Mouse (Mus musculus): ENCODE measurements at regions not wholly inside any gene's neighbourhood (a gene's known extent, or its start where the extent isn't known, plus 50 kb on each side); places are given as distances from the start of the nearest gene placed in this dataset.

- Histone ChIP-seq H3K36me3 (no peaks in the 10 kb centered on the region), H3K4me2 (replicated peaks) (peak overlapping the region; percentile 39), H3K4me3 (no peak overlapping the region), H3K9me3 (no peaks in the 10 kb centered on the region), H3K4me1 (peaks cover 23% of the 10 kb centered on the region), H3K27me3 (replicated peaks) (0 out of 2 replicates have a peak, but pooled peaks cover 3% of the 10 kb centered on the region), H3K9ac (no peak overlapping the region), H3K27ac (peak overlapping the region; percentile 23; the same call in 1 of the 2 replicates)
- ATAC-seq (ENCODE audit: low FRiP score, low read depth): peak; percentile 85
- 23% methylated on average over 9 of the region's 9 CpGs for WGBS
Measured at GRCm38 (mm10) chr9:59189141-59189540, 102.2 kb upstream of the Adpgk start.

- Histone ChIP-seq H3K27ac (no peak overlapping the region), H3K4me3 (no peak overlapping the region), H3K9me3 (no peaks in the 10 kb centered on the region), H3K4me2 (replicated peaks) (peak overlapping the region; percentile 39; the same call in 1 of the 2 replicates), H3K9ac (no peak overlapping the region), H3K27me3 (replicated peaks) (0 out of 2 replicates have a peak, but pooled peaks cover 3% of the 10 kb centered on the region), H3K36me3 (no peaks in the 10 kb centered on the region), H3K4me1 (peaks cover 23% of the 10 kb centered on the region)
- no peak for ATAC-seq (ENCODE audit: low FRiP score, low read depth)
- WGBS: 35% methylated on average over 4 of the region's 4 CpGs
Measured at GRCm38 (mm10) chr9:59188411-59188810, 102.9 kb upstream of the Adpgk start.

GRCm38 (mm10) chr9:59186326-59186725 lies 105.0 kb upstream of the Adpgk start:
- WGBS: 76% methylated on average over 4 of the region's 4 CpGs
- Histone ChIP-seq H3K36me3 (no peaks in the 10 kb centered on the region), H3K9ac (no peak overlapping the region), H3K4me3 (no peak overlapping the region), H3K27me3 (replicated peaks) (0 out of 2 replicates have a peak, but pooled peaks cover 3% of the 10 kb centered on the region), H3K4me2 (replicated peaks) (no peak overlapping the region), H3K27ac (no peak overlapping the region), H3K9me3 (no peaks in the 10 kb centered on the region), H3K4me1 (peaks cover 23% of the 10 kb centered on the region)
- no peak for ATAC-seq (ENCODE audit: low FRiP score, low read depth)

- Histone ChIP-seq H3K9ac (no peak overlapping the region), H3K9me3 (no peaks in the 10 kb centered on the region), H3K36me3 (no peaks in the 10 kb centered on the region), H3K4me1 (peaks cover 15% of the 10 kb centered on the region), H3K4me3 (no peak overlapping the region), H3K27ac (no peak overlapping the region), H3K4me2 (replicated peaks) (no peak overlapping the region), H3K27me3 (replicated peaks) (0 out of 2 replicates have a peak, but pooled peaks cover 3% of the 10 kb centered on the region)
- 73% methylated on average over 3 of the region's 3 CpGs for WGBS
- no peak for ATAC-seq (ENCODE audit: low FRiP score, low read depth)
Measured at GRCm38 (mm10) chr9:59184089-59184488, 107.3 kb upstream of the Adpgk start.

GRCm38 (mm10) chr9:59182906-59183305 lies 108.5 kb upstream of the Adpgk start:
- Histone ChIP-seq H3K36me3 (no peaks in the 10 kb centered on the region), H3K9me3 (no peaks in the 10 kb centered on the region), H3K4me1 (0 out of 2 replicates have a peak, but pooled peaks cover 4% of the 10 kb centered on the region), H3K4me2 (replicated peaks) (no peak overlapping the region), H3K4me3 (no peak overlapping the region), H3K27ac (no peak overlapping the region), H3K9ac (no peak overlapping the region), H3K27me3 (replicated peaks) (0 out of 2 replicates have a peak, but pooled peaks cover 3% of the 10 kb centered on the region)
- ATAC-seq (ENCODE audit: low FRiP score, low read depth): no peak
- 77% methylated on average over 6 of the region's 6 CpGs for WGBS

- no peaks in the 10 kb centered on the region for H3K36me3 ChIP-seq
- ATAC-seq (ENCODE audit: low FRiP score, low read depth): no peak
- H3K27me3 ChIP-seq (replicated peaks): 0 out of 2 replicates have a peak, but pooled peaks cover 3% of the 10 kb centered on the region
- H3K4me2 ChIP-seq (replicated peaks): no peak overlapping the region
- H3K27ac ChIP-seq: no peak overlapping the region
- H3K9me3 ChIP-seq: no peaks in the 10 kb centered on the region
- no peaks in the 10 kb centered on the region for H3K4me1 ChIP-seq
- WGBS: 82% methylated on average over 8 of the region's 8 CpGs
- H3K4me3 ChIP-seq: no peak overlapping the region
- H3K9ac ChIP-seq: no peak overlapping the region
Measured at GRCm38 (mm10) chr9:59182490-59182889, 108.9 kb upstream of the Adpgk start.

- H3K27me3 ChIP-seq (replicated peaks): no peaks in the 10 kb centered on the region
- 95% methylated on average over 2 of the region's 2 CpGs for WGBS
- no peaks in the 10 kb centered on the region for H3K4me1 ChIP-seq
Measured at GRCm38 (mm10) chr9:59171576-59171975, 119.8 kb upstream of the Adpgk start.

GRCm38 (mm10) chr9:59163390-59163976 lies 127.2 kb upstream of the Neo1 start:
- WGBS: 11% methylated on average over 6 of the region's 6 CpGs
- Histone ChIP-seq H3K4me1 (peaks cover 17% of the 10 kb centered on the region), H3K4me3 (no peak overlapping the region), H3K27ac (peak overlapping the region; percentile 72; the same call in 1 of the 2 replicates), H3K9me3 (no peaks in the 10 kb centered on the region), H3K27me3 (replicated peaks) (peaks cover 5% of the 10 kb centered on the region; the same call in 1 of the 2 replicates), H3K9ac (no peak overlapping the region), H3K4me2 (replicated peaks) (peak overlapping the region; percentile 31), H3K36me3 (no peaks in the 10 kb centered on the region)
- ATAC-seq (ENCODE audit: low FRiP score, low read depth): peak; percentile 91

More at GRCm38 (mm10) chr9:59171576-59171975, 119.8 kb upstream of the Adpgk start:
- Histone ChIP-seq H3K9ac (no peak overlapping the region), H3K4me3 (no peak overlapping the region), H3K36me3 (no peaks in the 10 kb centered on the region), H3K9me3 (0 out of 2 replicates have a peak, but pooled peaks cover 4% of the 10 kb centered on the region), H3K4me2 (replicated peaks) (no peak overlapping the region), H3K27ac (no peak overlapping the region)
- ATAC-seq (ENCODE audit: low FRiP score, low read depth): no peak

- WGBS: 8% methylated on average over 4 of the region's 4 CpGs
- H3K9me3 ChIP-seq: no peaks in the 10 kb centered on the region
- no peaks in the 10 kb centered on the region for H3K36me3 ChIP-seq
- H3K27ac ChIP-seq: no peak overlapping the region
- no peak overlapping the region for H3K4me3 ChIP-seq
- peaks cover 17% of the 10 kb centered on the region for H3K4me1 ChIP-seq
- ATAC-seq (ENCODE audit: low FRiP score, low read depth): peak; percentile 94
- no peak overlapping the region for H3K4me2 ChIP-seq (replicated peaks)
- H3K27me3 ChIP-seq (replicated peaks): peaks cover 5% of the 10 kb centered on the region; the same call in 1 of the 2 replicates
- no peak overlapping the region for H3K9ac ChIP-seq
Measured at GRCm38 (mm10) chr9:59162954-59163353, 126.7 kb upstream of the Neo1 start.

GRCm38 (mm10) chr9:59157663-59158062 lies 121.4 kb upstream of the Neo1 start:
- H3K4me2 ChIP-seq (replicated peaks): no peak overlapping the region
- peaks cover 14% of the 10 kb centered on the region for H3K4me1 ChIP-seq
- H3K4me3 ChIP-seq: no peak overlapping the region
- H3K9me3 ChIP-seq: no peaks in the 10 kb centered on the region
- peaks cover 12% of the 10 kb centered on the region; the same call in 1 of the 2 replicates for H3K27me3 ChIP-seq (replicated peaks)
- no peak overlapping the region for H3K9ac ChIP-seq
- H3K36me3 ChIP-seq: no peaks in the 10 kb centered on the region
- no peak for ATAC-seq (ENCODE audit: low FRiP score, low read depth)
- no peak overlapping the region for H3K27ac ChIP-seq
- 79% methylated on average over 5 of the region's 5 CpGs for WGBS

- Histone ChIP-seq H3K27me3 (replicated peaks) (0 out of 2 replicates have a peak, but pooled peaks cover 16% of the 10 kb centered on the region), H3K4me1 (peaks cover 10% of the 10 kb centered on the region), H3K9ac (no peak overlapping the region), H3K9me3 (no peaks in the 10 kb centered on the region), H3K4me3 (no peak overlapping the region), H3K36me3 (no peaks in the 10 kb centered on the region), H3K4me2 (replicated peaks) (no peak overlapping the region), H3K27ac (no peak overlapping the region)
- 81% methylated on average over 3 of the region's 3 CpGs for WGBS
- ATAC-seq (ENCODE audit: low FRiP score, low read depth): no peak
Measured at GRCm38 (mm10) chr9:59153945-59154344, 117.7 kb upstream of the Neo1 start.

- no peak for ATAC-seq (ENCODE audit: low FRiP score, low read depth)
- Histone ChIP-seq H3K27ac (no peak overlapping the region), H3K9ac (no peak overlapping the region), H3K36me3 (no peaks in the 10 kb centered on the region), H3K27me3 (replicated peaks) (0 out of 2 replicates have a peak, but pooled peaks cover 16% of the 10 kb centered on the region), H3K4me1 (peaks cover 10% of the 10 kb centered on the region), H3K4me2 (replicated peaks) (no peak overlapping the region), H3K4me3 (no peak overlapping the region), H3K9me3 (no peaks in the 10 kb centered on the region)
- 22% methylated on average over 5 of the region's 5 CpGs for WGBS
Measured at GRCm38 (mm10) chr9:59153126-59153525, 116.9 kb upstream of the Neo1 start.

Data from neural tube, embryonic 12.5 days (tissue).